Mouse (Mus musculus): ENCODE data around the gene Olfr1469. TPM values are rescaled to one million over a fixed set of nuclear protein-coding genes. Genes with fewer than 3 reads are reported as not detected.

Olfr1469 gene
- polyA plus RNA-seq (2015; fragmentation: Nextera tagmentation; extraction: Ambion mirVana) = not detected in 2 replicates

GRCm38 (mm10) chr19:13407549-13407948 is at the start of gene Olfr1469:
Gene Olfr1469, plus strand, starts transcription at chr19:13407849.

GRCm38 (mm10) chr19:13361936-13362335 is 45.7 kb upstream of the Olfr1469 start, which contains the start of gene Olfr1467:
Gene Olfr1467, plus strand, starts transcription at chr19:13362236.

GRCm38 (mm10) chr19:13443109-13443508 is 35.5 kb downstream of the Olfr1469 start, which contains the start of gene Olfr1471:
Gene Olfr1471, plus strand, starts transcription at chr19:13443409.

GRCm38 (mm10) chr19:13455986-13456385 is 48.3 kb downstream of the Olfr1469 start, which contains the start of gene Olfr1472:
Gene Olfr1472, minus strand, starts transcription at chr19:13456086.

Other genes with a start within 250 kb of the Olfr1469 start
- gene Olfr1461, start 244.8 kb upstream of the Olfr1469 start, polyA plus RNA-seq (2015; fragmentation: Nextera tagmentation; extraction: Ambion mirVana) = not detected in 2 replicates
- gene Olfr1462, start 222.1 kb upstream of the Olfr1469 start, polyA plus RNA-seq (2015; fragmentation: Nextera tagmentation; extraction: Ambion mirVana) = not detected in 2 replicates
- gene Olfr1463, start 176.5 kb upstream of the Olfr1469 start, polyA plus RNA-seq (2015; fragmentation: Nextera tagmentation; extraction: Ambion mirVana) = not detected in 2 replicates
- gene Olfr1465, start 92.3 kb upstream of the Olfr1469 start, polyA plus RNA-seq (2015; fragmentation: Nextera tagmentation; extraction: Ambion mirVana) = not detected in 2 replicates
- gene Olfr1466, start 69.0 kb upstream of the Olfr1469 start, polyA plus RNA-seq (2015; fragmentation: Nextera tagmentation; extraction: Ambion mirVana) = not detected in 2 replicates
- not detected in 2 replicates for gene Olfr1467, start 45.6 kb upstream of the Olfr1469 start, polyA plus RNA-seq (2015; fragmentation: Nextera tagmentation; extraction: Ambion mirVana)
- not detected in 2 replicates for gene Olfr1471, start 35.6 kb downstream of the Olfr1469 start, polyA plus RNA-seq (2015; fragmentation: Nextera tagmentation; extraction: Ambion mirVana)
- gene Olfr1472, start 48.2 kb downstream of the Olfr1469 start, polyA plus RNA-seq (2015; fragmentation: Nextera tagmentation; extraction: Ambion mirVana) = not detected in 2 replicates
- gene Olfr1474, start 61.7 kb downstream of the Olfr1469 start, polyA plus RNA-seq (2015; fragmentation: Nextera tagmentation; extraction: Ambion mirVana) = not detected in 2 replicates
- not detected in 2 replicates for gene Olfr1475, start 72.3 kb downstream of the Olfr1469 start, polyA plus RNA-seq (2015; fragmentation: Nextera tagmentation; extraction: Ambion mirVana)
- gene Olfr1477, start 92.7 kb downstream of the Olfr1469 start, polyA plus RNA-seq (2015; fragmentation: Nextera tagmentation; extraction: Ambion mirVana) = not detected in 2 replicates
- gene Olfr1480, start 120.1 kb downstream of the Olfr1469 start, polyA plus RNA-seq (2015; fragmentation: Nextera tagmentation; extraction: Ambion mirVana) = not detected in 2 replicates
- gene Olfr1484, start 175.7 kb downstream of the Olfr1469 start, polyA plus RNA-seq (2015; fragmentation: Nextera tagmentation; extraction: Ambion mirVana) = not detected in 2 replicates
- gene Olfr1487, start 209.5 kb downstream of the Olfr1469 start, polyA plus RNA-seq (2015; fragmentation: Nextera tagmentation; extraction: Ambion mirVana) = not detected in 2 replicates
- not detected in 2 replicates for gene Olfr1489, start 223.8 kb downstream of the Olfr1469 start, polyA plus RNA-seq (2015; fragmentation: Nextera tagmentation; extraction: Ambion mirVana)
- not detected in 2 replicates for gene Olfr1490, start 243.2 kb downstream of the Olfr1469 start, polyA plus RNA-seq (2015; fragmentation: Nextera tagmentation; extraction: Ambion mirVana)